Mouse (Mus musculus) kidney, adult 2 months (tissue): ENCODE data around the gene Coro1b.

Source experiments
- CTCF ChIP-seq: fragments of 200-500 bp; conservative IDR thresholded peaks from 2 replicates; pipeline ENCODE4 v1.5.1; 2011; ENCODE audit warnings: low read depth, mild to moderate bottlenecking, control low read depth, low read length, moderate library complexity, mixed read lengths; ENCODE audit not compliant: insufficient read depth, insufficient read length
- POLR2A ChIP-seq: fragments of 200-500 bp; IDR thresholded peaks from one replicate; pipeline ENCODE4 v1.6.1; 2011; ENCODE audit warnings: low read depth, low read length, control low read depth

DNA sequence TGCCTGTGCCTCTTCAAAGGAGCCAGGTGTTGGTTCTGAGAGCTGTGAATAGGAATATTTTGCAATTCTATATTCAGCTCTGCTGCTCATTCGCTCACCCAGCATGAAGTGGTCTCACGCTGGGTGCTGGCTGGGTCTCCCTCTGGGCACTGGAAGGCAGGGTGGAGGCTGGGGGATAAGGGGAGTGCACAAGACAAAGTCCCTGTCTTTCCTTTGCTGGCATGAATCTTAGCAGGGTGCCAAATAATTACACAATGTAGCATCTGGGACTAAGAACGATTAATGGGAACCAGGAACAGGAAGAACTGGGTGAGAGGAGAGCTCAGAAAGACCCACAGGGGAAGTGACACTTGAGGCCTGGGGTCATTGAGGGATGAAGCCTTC lies 1.4 kb upstream of the Coro1b start:
- TF ChIP-seq CTCF (no peak), POLR2A (no peak)
